Mouse (Mus musculus): ENCODE measurements around the gene Dpp9.

The Dpp9 gene

GRCm38 (mm10) chr17:56233389-56233788 lies 14.7 kb upstream of the Dpp9 start:
- in situ Hi-C loops (cut with MseI, MboI): no loop called here

GRCm38 (mm10) chr17:56229943-56230342 lies 11.2 kb upstream of the Dpp9 start:
- in situ Hi-C loops (cut with MseI, MboI): no loop called here

GRCm38 (mm10) chr17:56226566-56226965 lies 7.9 kb upstream of the Dpp9 start:
- in situ Hi-C loops (cut with MseI, MboI): no loop called here

- in situ Hi-C loops (cut with MseI, MboI): no loop called here
These were observed 6.2 kb upstream of the Dpp9 start for GRCm38 (mm10) chr17:56224916-56225315.

- in situ Hi-C loops (cut with MseI, MboI): no loop called here
These were observed 1.1 kb upstream of the Dpp9 start for GRCm38 (mm10) chr17:56219805-56220204.

GRCm38 (mm10) chr17:56219251-56219650 lies 546 bp upstream of the Dpp9 start:
- in situ Hi-C loops (cut with MseI, MboI): no loop called here

- in situ Hi-C loops (cut with MseI, MboI): no loop called here
These were observed 1.0 kb downstream of the Dpp9 start for GRCm38 (mm10) chr17:56217670-56218069.

- in situ Hi-C loops (cut with MseI, MboI): no loop called here
These were observed 4.5 kb downstream of the Dpp9 start for GRCm38 (mm10) chr17:56214229-56214628.

GRCm38 (mm10) chr17:56212676-56213075 lies 6.0 kb downstream of the Dpp9 start:
- in situ Hi-C loops (cut with MseI, MboI): no loop called here

- in situ Hi-C loops (cut with MseI, MboI): no loop called here
These were observed 7.6 kb downstream of the Dpp9 start for GRCm38 (mm10) chr17:56211090-56211489.

- in situ Hi-C loops (cut with MseI, MboI): no loop called here
These were observed 9.9 kb downstream of the Dpp9 start for GRCm38 (mm10) chr17:56208821-56209220.

GRCm38 (mm10) chr17:56207963-56208530 lies 10.7 kb downstream of the Dpp9 start:
- in situ Hi-C loops (cut with MseI, MboI): no loop called here

GRCm38 (mm10) chr17:56206986-56207674 lies 11.6 kb downstream of the Dpp9 start:
- in situ Hi-C loops (cut with MseI, MboI): no loop called here

- in situ Hi-C loops (cut with MseI, MboI): no loop called here
These were observed 12.3 kb downstream of the Dpp9 start for GRCm38 (mm10) chr17:56206276-56206884.

GRCm38 (mm10) chr17:56203729-56204128 lies 15.0 kb downstream of the Dpp9 start:
- in situ Hi-C loops (cut with MseI, MboI): no loop called here

- in situ Hi-C loops (cut with MseI, MboI): no loop called here
These were observed 16.2 kb downstream of the Dpp9 start for GRCm38 (mm10) chr17:56202476-56202875.

- in situ Hi-C loops (cut with MseI, MboI): no loop called here
These were observed 17.1 kb downstream of the Dpp9 start for GRCm38 (mm10) chr17:56201642-56202041.

- in situ Hi-C loops (cut with MseI, MboI): no loop called here
These were observed 18.1 kb downstream of the Dpp9 start for GRCm38 (mm10) chr17:56200586-56200985.

GRCm38 (mm10) chr17:56196860-56197259 lies 21.8 kb downstream of the Dpp9 start:
- in situ Hi-C loops (cut with MseI, MboI): loop anchor here in 1 of 2 experiments (10.0 kb wide), 1 partner anchor 58 kb away; the partner anchor contains the start of gene Fem1a

- in situ Hi-C loops (cut with MseI, MboI): loop anchor here in 1 of 2 experiments (10.0 kb wide), 1 partner anchor 60 kb away; the partner anchor contains the start of gene Fem1a
These were observed 23.9 kb downstream of the Dpp9 start for GRCm38 (mm10) chr17:56194765-56195164.

- in situ Hi-C loops (cut with MseI, MboI): loop anchor here in 1 of 2 experiments (10.0 kb wide), 1 partner anchor 60 kb away; the partner anchor contains the start of gene Fem1a
These were observed 24.3 kb downstream of the Dpp9 start for GRCm38 (mm10) chr17:56194357-56194756.

- in situ Hi-C loops (cut with MseI, MboI): loop anchor here in 1 of 2 experiments (10.0 kb wide), 1 partner anchor 64 kb away; the partner anchor contains the start of gene Fem1a
These were observed 27.4 kb downstream of the Dpp9 start for GRCm38 (mm10) chr17:56191266-56191665.

Data from mouse trophoblast stem cell (cell line).